Mouse (Mus musculus) C2C12 (cell line): ENCODE data around the gene Slc15a3.

Source experiments
- CEBPB ChIP-seq: IDR thresholded peaks from one replicate; pipeline ENCODE4 v1.6.1; 2011; ENCODE audit warnings: low read depth, mild to moderate bottlenecking, control low read depth, moderate library complexity
- CTCF ChIP-seq: IDR thresholded peaks from one replicate; pipeline ENCODE4 v1.5.1; 2011; ENCODE audit not compliant: control insufficient read depth, insufficient read depth, insufficient read length
- FOSL1 ChIP-seq: IDR thresholded peaks from one replicate; pipeline ENCODE4 v1.8.0; 2011; ENCODE audit warnings: mild to moderate bottlenecking, low read length; ENCODE audit not compliant: poor library complexity, insufficient read depth, severe bottlenecking
- MAX ChIP-seq: IDR thresholded peaks from one replicate; pipeline ENCODE4 v1.6.1; 2011; ENCODE audit warnings: mild to moderate bottlenecking, control low read depth
- MYOD1 ChIP-seq: IDR thresholded peaks from one replicate; pipeline ENCODE4 v1.6.1; 2011; ENCODE audit warnings: low read depth; ENCODE audit not compliant: control insufficient read depth, insufficient read length
- MYOG ChIP-seq: IDR thresholded peaks from one replicate; pipeline ENCODE4 v1.6.1; 2011; ENCODE audit not compliant: control insufficient read depth, insufficient read length; ENCODE audit errors: extremely low read depth
- USF1 ChIP-seq: IDR thresholded peaks from one replicate; pipeline ENCODE4 v1.6.1; 2011; ENCODE audit warnings: low read depth, mild to moderate bottlenecking, control low read depth, moderate library complexity

DNA sequence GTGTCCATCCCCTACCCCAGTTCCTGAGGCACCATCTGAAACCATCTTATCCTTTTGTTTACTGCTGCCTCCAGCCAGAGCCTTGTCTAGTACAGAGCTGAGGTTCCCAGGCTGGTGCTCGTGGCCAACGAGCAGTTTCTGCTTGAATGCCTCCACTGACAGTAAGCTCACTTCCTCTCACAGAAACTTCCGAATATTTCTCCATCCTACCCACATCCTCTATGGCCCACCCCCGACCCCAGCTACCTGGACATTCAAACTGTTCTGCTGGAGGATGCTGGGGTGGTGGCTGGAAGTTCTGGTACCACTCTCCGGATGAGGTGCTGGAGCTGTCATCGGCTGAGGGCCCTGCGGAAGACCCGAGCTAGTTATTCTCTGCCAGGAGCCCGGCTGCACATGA lies 49.2 kb upstream of the Slc15a3 start:
- no peak for TF ChIP-seq FOSL1
- TF ChIP-seq CTCF = no peak
- no peak for TF ChIP-seq CEBPB
- no peak for TF ChIP-seq MYOD1
- TF ChIP-seq USF1 = no peak
- no peak for TF ChIP-seq MAX
- TF ChIP-seq MYOG = no peak
